Mouse (Mus musculus): Measurements from ENCODE around the gene Cfap61. TPM values are rescaled to one million over a fixed set of nuclear protein-coding genes. Genes with fewer than 3 reads are reported as not detected.

Gene Cfap61
- total and polyA plus RNA-seq, 3 experiments: 0.22 TPM; not detected in 2

GRCm38 (mm10) chr2:146063093-146064074, 128.8 kb downstream of the Cfap61 start:
- H3K4me1 ChIP-seq (ENCODE audit: insufficient read depth, low read depth, low read length): no peaks in the 10 kb centered on the region
- TF ChIP-seq CTCF (IDR thresholded peaks at IDR 0.05; ENCODE audit: low read depth, low read length): no peak
- H3K4me3 ChIP-seq (ENCODE audit: low read depth, low read length): no peak overlapping the region
- H3K36me3 ChIP-seq (replicated peaks): no peaks in the 10 kb centered on the region
- peaks cover 46% of the 10 kb centered on the region for H3K9me3 ChIP-seq (replicated peaks)
- DNase-seq (ENCODE audit: low spot score) (no peak), ATAC-seq (ENCODE audit: extremely low read depth, insufficient number of reproducible peaks, low FRiP score, poor library complexity, severe bottlenecking) (no peak)
- no peaks in the 10 kb centered on the region for H3K27me3 ChIP-seq (ENCODE audit: insufficient read depth, low read length)

- no peak for TF ChIP-seq GATA1 (IDR thresholded peaks at IDR 0.05; ENCODE audit: borderline replicate concordance, low read length)
- TF ChIP-seq GATA2 (IDR thresholded peaks at IDR 0.05; ENCODE audit: borderline replicate concordance, low read depth, low read length): no peak
- TF ChIP-seq TAL1 (conservative IDR thresholded peaks at IDR 0.05; ENCODE audit: low read depth, low read length): no peak
- no peak for TF ChIP-seq POLR2AphosphoS5 (IDR thresholded peaks at IDR 0.05; ENCODE audit: insufficient replicate concordance, low read depth, low read length)
- TF ChIP-seq CTCF (IDR thresholded peaks at IDR 0.05; ENCODE audit: low read depth, low read length): no peak
- Histone ChIP-seq H3K4me3 (ENCODE audit: low read depth, low read length) (no peak overlapping the region), H3K4me1 (ENCODE audit: insufficient read depth, low read depth, low read length) (no peaks in the 10 kb centered on the region), H3K27me3 (ENCODE audit: insufficient read depth, low read length) (no peaks in the 10 kb centered on the region), H3K9me3 (replicated peaks) (peaks cover 47% of the 10 kb centered on the region), H3K36me3 (replicated peaks) (no peaks in the 10 kb centered on the region)
- ATAC-seq (ENCODE audit: extremely low read depth, insufficient number of reproducible peaks, low FRiP score, poor library complexity, severe bottlenecking) (no peak), DNase-seq (ENCODE audit: low spot score) (no peak)
Observed at GRCm38 (mm10) chr2:146067364-146067763, 132.8 kb downstream of the Cfap61 start.

GRCm38 (mm10) chr2:146073300-146073699, 138.7 kb downstream of the Cfap61 start:
- no peaks in the 10 kb centered on the region for H3K4me1 ChIP-seq (ENCODE audit: insufficient read depth, low read depth, low read length)
- H3K27me3 ChIP-seq (ENCODE audit: insufficient read depth, low read length): no peaks in the 10 kb centered on the region
- TF ChIP-seq GATA1 (IDR thresholded peaks at IDR 0.05; ENCODE audit: borderline replicate concordance, low read length): no peak
- TF ChIP-seq TAL1 (conservative IDR thresholded peaks at IDR 0.05; ENCODE audit: low read depth, low read length): no peak
- no peak for TF ChIP-seq POLR2AphosphoS5 (IDR thresholded peaks at IDR 0.05; ENCODE audit: insufficient replicate concordance, low read depth, low read length)
- no peak for TF ChIP-seq GATA2 (IDR thresholded peaks at IDR 0.05; ENCODE audit: borderline replicate concordance, low read depth, low read length)
- no peak for TF ChIP-seq CTCF (IDR thresholded peaks at IDR 0.05; ENCODE audit: low read depth, low read length)
- H3K36me3 ChIP-seq (replicated peaks): no peaks in the 10 kb centered on the region
- no peak for ATAC-seq (ENCODE audit: extremely low read depth, insufficient number of reproducible peaks, low FRiP score, poor library complexity, severe bottlenecking)
- no peak overlapping the region for H3K4me3 ChIP-seq (ENCODE audit: low read depth, low read length)
- H3K9me3 ChIP-seq (replicated peaks): peaks cover 30% of the 10 kb centered on the region
- DNase-seq (ENCODE audit: low spot score): no peak

GRCm38 (mm10) chr2:146077117-146077516, 142.5 kb downstream of the Cfap61 start:
- H3K27me3 ChIP-seq (ENCODE audit: insufficient read depth, low read length): no peaks in the 10 kb centered on the region
- DNase-seq (ENCODE audit: low spot score) (no peak), ATAC-seq (ENCODE audit: extremely low read depth, insufficient number of reproducible peaks, low FRiP score, poor library complexity, severe bottlenecking) (no peak)
- no peak for TF ChIP-seq CTCF (IDR thresholded peaks at IDR 0.05; ENCODE audit: low read depth, low read length)
- no peak for TF ChIP-seq TAL1 (conservative IDR thresholded peaks at IDR 0.05; ENCODE audit: low read depth, low read length)
- no peak for TF ChIP-seq POLR2AphosphoS5 (IDR thresholded peaks at IDR 0.05; ENCODE audit: insufficient replicate concordance, low read depth, low read length)
- TF ChIP-seq GATA2 (IDR thresholded peaks at IDR 0.05; ENCODE audit: borderline replicate concordance, low read depth, low read length): no peak
- no peak for TF ChIP-seq GATA1 (IDR thresholded peaks at IDR 0.05; ENCODE audit: borderline replicate concordance, low read length)
- H3K9me3 ChIP-seq (replicated peaks): peaks cover 39% of the 10 kb centered on the region
- H3K36me3 ChIP-seq (replicated peaks): no peaks in the 10 kb centered on the region
- no peak overlapping the region for H3K4me3 ChIP-seq (ENCODE audit: low read depth, low read length)
- H3K4me1 ChIP-seq (ENCODE audit: insufficient read depth, low read depth, low read length): no peaks in the 10 kb centered on the region

GRCm38 (mm10) chr2:146080282-146080681, 145.7 kb downstream of the Cfap61 start:
- ATAC-seq (ENCODE audit: extremely low read depth, insufficient number of reproducible peaks, low FRiP score, poor library complexity, severe bottlenecking) (no peak), DNase-seq (ENCODE audit: low spot score) (no peak)
- Histone ChIP-seq H3K9me3 (replicated peaks) (peaks cover 36% of the 10 kb centered on the region), H3K4me1 (ENCODE audit: insufficient read depth, low read depth, low read length) (no peaks in the 10 kb centered on the region), H3K27me3 (ENCODE audit: insufficient read depth, low read length) (no peaks in the 10 kb centered on the region), H3K4me3 (ENCODE audit: low read depth, low read length) (no peak overlapping the region), H3K36me3 (replicated peaks) (no peaks in the 10 kb centered on the region)
- TF ChIP-seq GATA1 (IDR thresholded peaks at IDR 0.05; ENCODE audit: borderline replicate concordance, low read length): no peak

- no peak for DNase-seq (ENCODE audit: low spot score)
- ATAC-seq (ENCODE audit: extremely low read depth, insufficient number of reproducible peaks, low FRiP score, poor library complexity, severe bottlenecking): no peak
- no peak overlapping the region for H3K4me3 ChIP-seq (ENCODE audit: low read depth, low read length)
- TF ChIP-seq CTCF (IDR thresholded peaks at IDR 0.05; ENCODE audit: low read depth, low read length) (no peak), POLR2AphosphoS5 (IDR thresholded peaks at IDR 0.05; ENCODE audit: insufficient replicate concordance, low read depth, low read length) (no peak), GATA2 (IDR thresholded peaks at IDR 0.05; ENCODE audit: borderline replicate concordance, low read depth, low read length) (no peak), GATA1 (IDR thresholded peaks at IDR 0.05; ENCODE audit: borderline replicate concordance, low read length) (no peak), TAL1 (conservative IDR thresholded peaks at IDR 0.05; ENCODE audit: low read depth, low read length) (no peak)
- no peaks in the 10 kb centered on the region for H3K27me3 ChIP-seq (ENCODE audit: insufficient read depth, low read length)
- H3K36me3 ChIP-seq (replicated peaks): no peaks in the 10 kb centered on the region
- peaks cover 33% of the 10 kb centered on the region for H3K9me3 ChIP-seq (replicated peaks)
- H3K4me1 ChIP-seq (ENCODE audit: insufficient read depth, low read depth, low read length): no peaks in the 10 kb centered on the region
Observed at GRCm38 (mm10) chr2:146083326-146083871, 148.8 kb downstream of the Cfap61 start.
